Mouse (Mus musculus) heart, postnatal 14 days (tissue): ENCODE results near the gene Cdc42bpa. TPM values are rescaled to one million over a fixed set of nuclear protein-coding genes. Genes with fewer than 3 reads are reported as not detected.

Source experiments
- DNase-seq, 2 experiments: peaks; one replicate each; pipeline ENCODE4 v3.0.0; 2021 to 2022
- intact Hi-C: fragments of 180-260 bp; cut with DNase I; formaldehyde crosslinking; loops from one replicate; pipeline ENCODE4 v1.15.1; 2025
- total RNA-seq, 2 experiments: library from RNA; stranded (reverse); gene quantifications; 2 replicates each; pipeline ENCODE4 v1.2.3; 2021

Cdc42bpa gene
- total RNA-seq, 2 experiments from 2014 or later: 43.0 to 47.2 TPM

DNA sequence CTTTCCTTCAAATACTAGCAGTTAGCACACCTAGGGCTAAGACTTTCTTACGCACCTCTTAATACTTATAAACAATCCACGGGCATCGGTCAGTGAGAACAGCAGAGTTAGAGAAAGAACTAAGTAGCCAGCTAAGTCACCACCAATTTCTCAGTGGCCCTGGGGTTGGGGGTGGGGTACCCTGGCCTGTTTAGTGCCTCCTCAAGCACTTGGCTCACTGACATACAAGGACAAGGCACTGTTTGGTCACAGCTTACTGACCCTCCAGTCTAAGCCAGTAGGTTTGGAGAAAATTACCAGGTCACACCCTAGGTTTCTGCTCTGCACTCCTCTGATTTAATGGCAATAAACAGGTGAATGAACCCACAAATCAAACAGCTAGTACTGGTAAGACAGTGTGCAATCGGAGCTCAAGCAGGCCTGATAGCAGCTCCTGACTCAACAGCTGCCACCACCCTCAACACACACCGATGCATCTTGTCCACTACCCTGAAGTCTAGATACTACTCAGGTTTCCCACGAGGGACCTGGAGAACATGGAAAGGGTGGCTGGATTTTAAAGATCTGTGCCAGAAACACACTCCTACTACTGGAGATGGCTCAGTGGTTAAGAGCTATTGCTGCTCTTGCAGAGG lies 223.4 kb downstream of the Cdc42bpa start:
- no peak for DNase-seq
- intact Hi-C loops: no loop called here

DNA sequence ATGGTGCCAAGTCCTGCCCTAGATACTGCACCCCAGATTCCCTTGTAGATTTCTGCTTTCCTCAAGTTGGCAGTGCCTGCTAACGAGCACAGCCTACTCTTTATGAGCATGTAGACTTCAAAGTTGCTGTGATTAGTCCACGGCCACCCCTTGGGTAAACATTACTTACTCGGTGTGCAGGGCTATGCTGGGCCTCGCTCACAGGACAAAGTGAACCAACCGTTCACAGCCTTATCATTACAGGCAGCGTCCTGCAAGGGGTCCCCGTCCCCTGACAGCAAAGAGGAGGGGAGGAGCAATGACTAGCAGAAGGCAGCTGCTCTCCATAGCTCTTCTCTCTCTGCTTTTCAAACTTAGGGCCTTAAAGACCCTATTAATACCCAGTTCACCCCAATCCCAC lies 224.5 kb downstream of the Cdc42bpa start:
- intact Hi-C loops: no loop called here
- DNase-seq: no peak

GRCm38 (mm10) chr1:180185877-180186276 lies 225.6 kb downstream of the Cdc42bpa start:
- intact Hi-C loops: no loop called here
- peak in 1 of 2 experiments; percentile 56 for DNase-seq

DNA sequence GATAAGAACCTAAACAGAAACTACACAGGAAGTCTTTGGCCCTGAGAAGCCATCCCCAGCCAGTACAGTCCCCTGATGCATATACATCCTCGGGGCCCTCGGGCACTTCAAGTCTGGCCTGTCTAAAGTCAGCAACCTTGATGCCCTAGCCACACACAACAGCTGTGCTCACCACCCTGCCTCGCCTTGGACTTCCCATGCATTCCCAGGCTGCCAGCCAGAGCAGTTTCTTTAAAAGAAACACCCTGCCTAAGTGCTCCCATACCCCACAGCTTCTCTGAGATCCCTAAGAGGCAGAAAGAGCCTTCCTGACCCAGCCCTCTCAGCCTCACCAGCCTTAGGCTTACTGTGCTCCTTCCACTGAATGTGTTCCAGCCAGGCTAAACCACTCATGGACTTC lies 226.1 kb downstream of the Cdc42bpa start:
- DNase-seq: no peak
- intact Hi-C loops: no loop called here

DNA sequence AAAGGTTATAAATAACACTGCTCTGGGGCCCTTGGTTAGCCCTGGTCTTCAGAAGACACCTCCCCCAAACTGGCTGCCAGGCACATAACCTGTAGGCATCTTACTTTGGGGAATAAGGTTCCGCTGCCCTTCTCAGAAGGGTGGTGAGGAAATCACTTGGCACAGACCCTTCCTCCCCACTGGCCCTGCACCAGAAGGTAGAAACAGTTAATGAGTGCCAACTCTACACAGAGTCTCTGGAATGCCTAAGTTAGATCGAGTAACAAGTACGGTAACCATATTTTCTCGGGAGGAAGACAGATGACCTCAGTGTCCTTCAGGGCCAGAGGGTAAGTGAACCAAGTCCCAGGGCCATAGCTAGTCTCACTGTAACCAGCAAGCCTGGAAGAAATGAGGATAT lies 228.7 kb downstream of the Cdc42bpa start:
- no peak for DNase-seq
- intact Hi-C loops: no loop called here

DNA sequence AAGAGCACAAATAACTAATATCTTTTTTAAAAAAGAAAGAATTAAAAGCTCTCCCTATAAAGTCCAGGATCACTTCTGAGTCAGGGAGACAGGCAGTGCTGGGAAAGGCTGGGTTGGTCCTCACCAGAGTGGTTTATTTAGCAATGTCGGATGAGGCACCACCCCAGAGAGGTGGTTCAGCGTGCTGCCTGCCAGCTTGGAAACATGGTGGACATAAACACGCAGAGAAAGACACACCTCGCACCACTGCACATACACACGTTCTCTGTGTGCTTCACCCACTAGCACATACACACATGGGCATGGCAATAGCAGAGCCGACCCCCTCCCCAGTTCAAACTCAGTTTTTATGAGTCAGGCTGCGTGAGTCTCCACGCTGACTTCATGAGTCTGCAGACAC lies 230.8 kb downstream of the Cdc42bpa start:
- DNase-seq: no peak
- intact Hi-C loops: no loop called here

GRCm38 (mm10) chr1:180191651-180192220 lies 231.5 kb downstream of the Cdc42bpa start:
- DNase-seq: no peak
- intact Hi-C loops: no loop called here

GRCm38 (mm10) chr1:180192866-180193265 lies 232.6 kb downstream of the Cdc42bpa start:
- DNase-seq: no peak
- intact Hi-C loops: no loop called here

GRCm38 (mm10) chr1:180193391-180193935 lies 233.2 kb downstream of the Cdc42bpa start:
- intact Hi-C loops: no loop called here

GRCm38 (mm10) chr1:180194048-180194447 lies 233.8 kb downstream of the Cdc42bpa start:
- no peak for DNase-seq
- intact Hi-C loops: no loop called here

More at GRCm38 (mm10) chr1:180193391-180193935, 233.2 kb downstream of the Cdc42bpa start:
- DNase-seq: no peak

- intact Hi-C loops: no loop called here
- peak; percentile 60 to 68 for DNase-seq
These were observed 234.7 kb downstream of the Cdc42bpa start for GRCm38 (mm10) chr1:180194781-180195471.

- intact Hi-C loops: no loop called here
- peak; percentile 97 to 98 for DNase-seq
These were observed 235.6 kb downstream of the Cdc42bpa start for GRCm38 (mm10) chr1:180195703-180196381.

DNA sequence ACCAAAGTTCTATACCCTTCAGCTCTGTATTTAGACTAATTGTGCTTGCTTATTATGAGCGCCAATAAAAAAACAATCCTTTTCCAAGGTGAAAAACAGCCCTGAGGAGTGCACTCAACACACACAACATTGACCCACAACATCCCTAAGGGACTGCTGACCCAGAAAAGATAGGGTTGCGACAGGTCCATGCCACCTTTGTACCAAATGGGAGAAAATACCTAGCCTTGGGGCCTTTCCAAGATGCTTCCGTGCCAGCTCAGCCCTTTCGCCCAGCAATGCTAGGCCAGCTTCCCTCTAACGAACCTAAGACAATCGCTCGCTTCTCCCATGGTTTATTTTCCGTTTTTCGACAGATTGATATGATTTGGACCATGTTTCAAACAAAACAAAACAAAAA lies 236.2 kb downstream of the Cdc42bpa start:
- DNase-seq: no peak
- intact Hi-C loops: no loop called here

- intact Hi-C loops: no loop called here
- no peak for DNase-seq
These were observed 237.7 kb downstream of the Cdc42bpa start for GRCm38 (mm10) chr1:180197956-180198355.

GRCm38 (mm10) chr1:180198959-180199714 lies 238.9 kb downstream of the Cdc42bpa start, which contains the start of gene Coq8a:
Gene Coq8a (minus strand): TSS chr1:180199602.
- intact Hi-C loops: no loop called here
- DNase-seq: no peak

- intact Hi-C loops: no loop called here
These were observed 239.4 kb downstream of the Cdc42bpa start for GRCm38 (mm10) chr1:180199715-180200050.

GRCm38 (mm10) chr1:180200722-180201121 lies 240.4 kb downstream of the Cdc42bpa start:
- intact Hi-C loops: no loop called here
- DNase-seq: no peak

More at GRCm38 (mm10) chr1:180199715-180200050, 239.4 kb downstream of the Cdc42bpa start:
- DNase-seq: no peak

DNA sequence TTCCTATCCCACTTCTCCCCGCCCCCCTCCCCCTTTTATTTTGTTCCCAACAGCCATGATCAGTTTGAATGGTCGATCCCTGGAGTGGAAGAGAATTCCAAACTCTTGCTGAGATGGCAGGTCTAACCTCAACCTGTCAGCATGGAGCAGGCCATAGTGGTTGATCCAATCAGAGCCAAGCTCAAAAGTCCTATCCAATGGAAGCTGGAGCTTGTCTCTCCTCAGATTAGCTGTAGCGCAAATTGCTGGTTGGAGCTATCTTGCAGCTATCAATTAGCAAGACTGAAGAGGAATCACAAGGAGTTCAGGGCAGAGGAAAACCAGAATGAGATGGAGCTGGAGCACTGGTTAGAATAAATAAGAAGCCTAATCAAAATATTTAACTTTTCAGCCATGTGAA lies 248.1 kb downstream of the Cdc42bpa start:
- DNase-seq: no peak
- intact Hi-C loops: no loop called here

DNA sequence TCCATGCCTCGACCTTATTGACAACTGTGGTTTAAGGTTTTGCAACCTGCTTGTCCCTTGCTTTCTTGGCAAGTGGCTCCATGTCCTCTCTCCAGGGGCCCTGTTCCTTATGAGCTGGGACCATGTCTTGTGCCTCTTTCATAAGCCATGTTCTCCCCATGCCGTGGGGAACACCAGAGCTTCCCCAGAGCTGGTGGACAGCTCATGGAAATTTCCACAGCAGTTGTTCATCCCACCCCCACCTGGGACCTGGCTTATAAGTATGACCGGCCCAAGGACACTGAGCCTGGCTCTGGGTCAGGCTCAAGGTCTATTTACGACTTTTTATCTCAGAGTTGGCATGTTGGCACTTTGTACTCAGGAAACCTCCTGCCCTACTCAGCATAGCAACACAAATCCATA lies 249.8 kb downstream of the Cdc42bpa start:
- DNase-seq: peak; percentile 30 to 55
- intact Hi-C loops: loop anchor here (5.0 kb wide), 1 partner anchor 353 kb away; no protein-coding TSS in a partner anchor

GRCm38 (mm10) chr1:180210781-180211271 lies 250.6 kb downstream of the Cdc42bpa start:
- DNase-seq: peak in 1 of 2 experiments; percentile 35
- intact Hi-C loops: loop anchor here (5.0 kb wide), 1 partner anchor 354 kb away; no protein-coding TSS in a partner anchor
